Mouse (Mus musculus) embryonic facial prominence, embryonic 11.5 days (tissue): Measurements from ENCODE around the gene Sh3gl3. TPM values are rescaled to one million over a fixed set of nuclear protein-coding genes. Genes with fewer than 3 reads are reported as not detected.

Experiments used
- ATAC-seq: fragments of 200-750 bp; cut with Nextera tagmentation; replicated peaks from 2 replicates; pipeline ENCODE4 v1.8.0; 2017; ENCODE audit warnings: low read depth; ENCODE audit not compliant: insufficient number of reproducible peaks, low FRiP score, low TSS enrichment
- DNase-seq: peaks from one replicate; pipeline ENCODE4 v3.0.0-alpha.2; 2015; ENCODE audit warnings: low spot score
- H3K27ac ChIP-seq: fragments of 300-500 bp; sonication (generic); replicated peaks from 2 replicates; pipeline ENCODE4 v1.5.1; 2014; ENCODE audit warnings: mild to moderate bottlenecking, low read depth, low read length, control low read depth
- H3K27me3 ChIP-seq: fragments of 300-500 bp; sonication (generic); 2 replicates; pipeline ENCODE4 v1.6.1; 2014; ENCODE audit warnings: mild to moderate bottlenecking, low read length, moderate library complexity, mixed read lengths; ENCODE audit not compliant: control insufficient read depth, insufficient read depth
- H3K36me3 ChIP-seq: fragments of 300-500 bp; sonication (generic); replicated peaks from 2 replicates; pipeline ENCODE4 v1.6.1; 2014; ENCODE audit warnings: low read depth, mild to moderate bottlenecking, low read length, moderate library complexity, mixed read lengths; ENCODE audit not compliant: control insufficient read depth, insufficient read depth
- H3K4me1 ChIP-seq: fragments of 300-500 bp; sonication (generic); 2 replicates; pipeline ENCODE4 v1.6.1; 2014; ENCODE audit warnings: low read length, mixed read lengths; ENCODE audit not compliant: control insufficient read depth, insufficient read depth
- H3K4me2 ChIP-seq: fragments of 300-500 bp; sonication (generic); 2 replicates; pipeline ENCODE4 v1.6.1; 2014; ENCODE audit warnings: low read depth, mild to moderate bottlenecking, control low read depth, low read length, moderate library complexity
- H3K4me3 ChIP-seq: fragments of 300-500 bp; sonication (generic); 2 replicates; pipeline ENCODE4 v1.5.1; 2014; ENCODE audit warnings: low read depth, low read length, control low read depth
- H3K9ac ChIP-seq: fragments of 300-500 bp; sonication (generic); replicated peaks from 2 replicates; pipeline ENCODE4 v1.6.1; 2014; ENCODE audit warnings: mild to moderate bottlenecking, control low read depth, low read length
- H3K9me3 ChIP-seq: fragments of 300-500 bp; sonication (generic); replicated peaks from 2 replicates; pipeline ENCODE4 v1.6.1; 2016; ENCODE audit warnings: mild to moderate bottlenecking, low read length, inconsistent platforms, mixed read lengths; ENCODE audit not compliant: control insufficient read depth
- WGBS: fragments of 180-500 bp; shearing (Covaris S2); extraction: QIAGEN DNeasy Blood & Tissue Kit; methylation state at CpG from one replicate; pipeline ENCODE4 v1.1.7; 2014; 5-methylcytosine and 5-hydroxymethylcytosine counted together
- polyA plus RNA-seq: library from polyadenylated mRNA; unstranded; fragments of >200 nt; fragmentation: Nextera tagmentation; extraction: Ambion mirVana; gene quantifications from 2 replicates; pipeline ENCODE4 v1.2.1, GENCODE M21; 2014

The Sh3gl3 gene
- polyA plus RNA-seq, 1 experiment from 2014 or later = 42.6 TPM

DNA sequence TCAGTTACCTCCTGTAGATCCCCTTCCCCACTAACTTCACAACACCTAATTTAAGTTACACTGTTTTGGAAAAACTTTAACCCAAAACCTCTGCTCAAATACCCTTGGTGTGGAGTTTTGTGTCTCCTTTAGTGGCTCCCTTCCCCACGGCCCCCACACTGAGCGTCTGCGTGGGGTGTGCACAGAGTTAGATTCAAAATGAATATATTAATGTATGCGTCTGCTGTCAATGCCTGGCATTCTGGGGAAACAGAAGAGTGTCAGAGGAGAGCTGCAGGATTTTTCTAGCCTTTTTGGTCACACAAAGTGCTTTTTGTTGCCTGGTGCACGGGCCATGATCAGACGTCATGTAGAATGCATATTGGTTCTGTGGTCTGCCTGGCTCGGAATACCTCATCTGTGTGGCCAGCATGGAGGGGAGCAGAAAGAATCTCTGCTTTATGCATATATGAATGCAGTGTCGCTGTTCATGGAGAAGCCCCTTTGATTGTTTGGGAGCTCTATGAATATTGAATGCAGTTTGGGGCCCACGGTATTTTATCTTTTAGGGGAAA, 47.8 kb downstream of the Sh3gl3 start:
- 84% methylated on average over 9 of the region's 9 CpGs for WGBS
- Histone ChIP-seq H3K4me1 (no peaks in the 10 kb centered on the region), H3K27me3 (no peaks in the 10 kb centered on the region), H3K9me3 (no peaks in the 10 kb centered on the region), H3K9ac (no peak overlapping the region), H3K4me2 (no peak overlapping the region), H3K4me3 (no peak overlapping the region), H3K27ac (no peak overlapping the region), H3K36me3 (no peaks in the 10 kb centered on the region)
- DNase-seq (no peak), ATAC-seq (no peak)

DNA sequence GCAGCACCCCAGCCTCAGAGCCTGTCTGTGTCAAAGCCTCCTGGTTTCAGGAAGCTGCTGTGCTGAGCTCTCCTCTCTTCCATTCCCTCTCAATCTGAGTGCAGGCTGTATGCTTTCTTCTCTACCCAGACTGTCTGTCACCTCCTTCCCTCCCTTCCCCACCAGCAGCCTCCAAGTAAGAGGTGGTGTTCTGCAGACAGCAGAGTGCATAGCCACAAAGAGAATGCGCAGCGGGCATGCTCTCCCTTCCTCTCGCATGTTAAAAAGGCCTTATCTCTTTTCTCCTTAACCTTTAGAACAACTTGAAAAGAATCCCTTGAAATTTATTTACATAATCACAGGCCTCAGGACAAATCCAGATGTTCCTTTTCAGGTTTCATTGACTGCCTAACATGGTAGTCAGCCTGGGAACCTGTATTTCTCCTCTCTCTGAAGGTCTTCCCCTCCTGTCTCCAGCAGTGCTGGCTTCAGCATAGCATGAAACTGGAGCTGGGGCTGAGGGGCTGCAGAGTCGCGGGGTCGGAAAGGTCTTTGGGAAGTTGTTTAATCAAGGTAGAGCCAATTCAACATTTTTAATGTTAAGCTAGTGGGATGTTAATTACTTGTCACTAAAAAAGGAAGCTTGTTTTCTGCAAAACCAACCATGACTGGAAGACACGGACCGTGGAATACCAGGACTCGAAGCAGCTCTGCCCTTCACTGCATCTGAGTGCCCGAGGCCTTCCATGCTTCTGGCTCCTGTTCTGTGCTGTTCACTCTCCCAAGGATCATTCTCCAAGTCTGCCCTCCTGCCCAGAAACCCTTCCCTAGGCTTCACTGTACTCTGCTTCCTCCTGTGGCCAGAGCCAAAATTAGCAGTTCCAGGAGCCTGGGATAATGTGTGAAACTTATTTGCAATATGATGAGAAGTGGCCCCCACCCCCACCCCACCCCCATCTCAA, 50.5 kb downstream of the Sh3gl3 start:
- H3K4me1 ChIP-seq = no peaks in the 10 kb centered on the region
- H3K27ac ChIP-seq = no peak overlapping the region
- no peaks in the 10 kb centered on the region for H3K27me3 ChIP-seq
- H3K36me3 ChIP-seq = no peaks in the 10 kb centered on the region
- H3K9ac ChIP-seq = no peak overlapping the region
- no peak for ATAC-seq
- no peak overlapping the region for H3K4me3 ChIP-seq
- H3K4me2 ChIP-seq = no peak overlapping the region
- WGBS = 22% methylated on average over 10 of the region's 10 CpGs
- no peak for DNase-seq
- H3K9me3 ChIP-seq = no peaks in the 10 kb centered on the region

DNA sequence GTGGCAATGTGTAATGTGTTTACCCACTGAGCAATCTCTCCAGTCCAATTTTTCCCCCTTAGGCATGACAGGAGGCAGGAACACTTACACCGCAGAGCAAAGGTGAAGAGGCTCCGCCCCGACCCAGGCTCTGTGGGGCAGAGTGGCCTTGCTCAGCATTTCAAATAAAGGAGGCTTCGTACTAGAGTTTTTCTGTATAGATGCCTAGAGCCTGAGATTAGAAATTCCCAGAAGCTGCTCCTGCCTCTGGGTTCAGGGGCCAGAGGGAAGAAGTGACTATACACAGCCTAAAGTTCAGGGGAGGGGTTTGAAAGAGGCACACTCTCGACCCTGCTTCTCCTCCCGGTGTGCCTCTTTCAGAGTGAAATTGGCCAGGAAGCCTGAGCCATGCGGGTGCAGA, 59.6 kb downstream of the Sh3gl3 start:
- WGBS = 57% methylated on average over 7 of the region's 7 CpGs
- no peaks in the 10 kb centered on the region for H3K27me3 ChIP-seq
- H3K4me1 ChIP-seq = 0 out of 2 replicates have a peak, but pooled peaks cover 5% of the 10 kb centered on the region
- H3K36me3 ChIP-seq = no peaks in the 10 kb centered on the region
- no peak overlapping the region for H3K4me2 ChIP-seq
- no peaks in the 10 kb centered on the region for H3K9me3 ChIP-seq
- ATAC-seq (no peak), DNase-seq (no peak)
- no peak overlapping the region for H3K9ac ChIP-seq
- H3K27ac ChIP-seq = no peak overlapping the region
- H3K4me3 ChIP-seq = no peak overlapping the region

DNA sequence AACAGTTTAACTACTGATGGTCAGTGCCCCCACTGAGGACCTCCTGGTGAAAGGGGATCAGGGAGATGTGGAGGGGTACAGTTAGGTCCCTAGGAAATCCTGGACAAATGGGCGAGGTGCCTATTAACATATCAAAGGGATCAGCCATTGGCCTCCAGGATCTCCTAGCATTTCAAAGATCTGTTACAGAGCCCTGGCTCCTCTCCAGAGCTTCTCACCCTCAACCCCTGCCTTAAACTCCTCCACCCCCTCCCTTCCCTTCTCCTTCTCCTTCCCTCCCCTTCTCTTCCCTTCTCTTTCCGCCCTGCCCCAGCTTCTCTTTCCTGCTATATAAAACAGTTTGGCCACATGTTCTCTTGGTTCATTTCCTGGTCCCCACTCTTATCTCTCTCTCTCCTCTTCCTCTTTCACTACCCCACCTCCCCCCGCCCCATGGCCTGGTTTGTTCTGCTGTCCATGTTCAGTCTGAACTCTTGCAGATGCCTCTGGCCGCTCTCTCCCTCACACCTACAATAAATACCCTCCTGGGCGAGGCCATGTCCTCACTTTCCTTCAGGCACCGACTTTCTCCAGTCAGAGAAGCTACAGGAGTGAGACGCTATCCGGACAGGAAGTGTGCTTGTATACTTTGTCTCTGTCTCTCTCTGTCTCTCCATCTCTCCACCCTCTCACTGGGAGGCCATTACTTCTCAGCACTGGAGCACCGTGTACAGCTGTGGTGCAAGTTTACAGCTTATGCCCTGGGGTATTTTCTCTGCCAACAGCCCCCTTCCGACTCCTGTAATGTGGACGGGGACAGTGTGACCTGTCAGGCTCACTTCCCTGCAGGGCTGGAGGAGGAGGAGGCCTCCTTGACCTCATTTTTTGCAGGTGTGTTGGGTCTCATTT, 60.6 kb downstream of the Sh3gl3 start:
- ATAC-seq = no peak
- Histone ChIP-seq H3K27ac (no peak overlapping the region), H3K27me3 (no peaks in the 10 kb centered on the region), H3K36me3 (no peaks in the 10 kb centered on the region), H3K9ac (no peak overlapping the region), H3K4me2 (no peak overlapping the region), H3K4me3 (no peak overlapping the region), H3K9me3 (no peaks in the 10 kb centered on the region), H3K4me1 (0 out of 2 replicates have a peak, but pooled peaks cover 5% of the 10 kb centered on the region)
- no peak for DNase-seq
- whole genome bisulfite sequencing = 41% methylated on average over 11 of the region's 11 CpGs

DNA sequence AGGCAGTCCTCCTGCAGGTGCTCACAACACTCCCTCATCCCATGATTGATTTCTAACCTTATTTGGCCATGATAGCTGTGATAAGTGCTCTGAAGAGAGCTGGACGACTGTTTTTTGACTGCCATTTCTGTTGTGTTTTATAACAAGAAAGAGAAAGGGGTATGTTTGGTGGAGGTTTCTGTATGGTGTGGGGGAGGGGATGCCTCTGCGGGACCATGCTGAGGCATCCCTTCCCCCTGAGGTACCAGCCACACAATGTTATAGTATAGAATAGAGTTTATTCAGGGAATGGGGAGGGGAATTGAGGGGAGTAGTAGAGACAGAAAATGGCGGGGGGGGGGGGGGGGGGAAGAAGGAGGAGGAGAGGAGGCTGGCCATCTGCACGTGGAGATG, 61.3 kb downstream of the Sh3gl3 start:
- 25% methylated on average over 3 of the region's 4 CpGs for WGBS
- no peaks in the 10 kb centered on the region for H3K27me3 ChIP-seq
- H3K36me3 ChIP-seq = no peaks in the 10 kb centered on the region
- H3K9ac ChIP-seq = no peak overlapping the region
- H3K4me3 ChIP-seq = no peak overlapping the region
- 0 out of 2 replicates have a peak, but pooled peaks cover 5% of the 10 kb centered on the region for H3K4me1 ChIP-seq
- no peaks in the 10 kb centered on the region for H3K9me3 ChIP-seq
- ATAC-seq = no peak
- DNase-seq = no peak
- H3K27ac ChIP-seq = no peak overlapping the region
- no peak overlapping the region for H3K4me2 ChIP-seq

DNA sequence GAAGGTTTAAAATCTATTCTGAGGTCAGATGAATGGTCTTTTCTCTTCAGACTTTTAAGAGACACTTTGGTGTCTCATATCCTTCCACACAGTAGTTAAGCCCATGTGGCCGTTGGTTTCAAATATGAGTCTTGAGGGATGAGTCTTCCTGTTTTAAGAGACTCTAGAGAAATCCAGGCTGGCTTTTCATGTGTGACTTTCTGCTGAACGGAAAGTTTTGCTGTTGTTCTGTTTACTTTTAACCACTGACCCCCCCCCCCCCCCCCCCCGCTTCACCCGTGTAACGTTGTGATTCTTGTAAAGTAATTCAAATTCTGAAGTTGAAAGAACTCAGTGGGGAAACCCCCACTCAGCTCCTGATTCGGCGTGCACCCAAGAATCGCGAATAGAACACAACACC, 61.8 kb downstream of the Sh3gl3 start:
- H3K36me3 ChIP-seq = no peaks in the 10 kb centered on the region
- DNase-seq (no peak), ATAC-seq (no peak)
- H3K9me3 ChIP-seq = no peaks in the 10 kb centered on the region
- H3K27ac ChIP-seq = no peak overlapping the region
- H3K9ac ChIP-seq = no peak overlapping the region
- H3K4me1 ChIP-seq = peaks cover 5% of the 10 kb centered on the region; the same call in 1 of the 2 replicates
- 70% methylated on average over 8 of the region's 9 CpGs for WGBS
- no peak overlapping the region for H3K4me3 ChIP-seq
- H3K27me3 ChIP-seq = no peaks in the 10 kb centered on the region
- H3K4me2 ChIP-seq = no peak overlapping the region

DNA sequence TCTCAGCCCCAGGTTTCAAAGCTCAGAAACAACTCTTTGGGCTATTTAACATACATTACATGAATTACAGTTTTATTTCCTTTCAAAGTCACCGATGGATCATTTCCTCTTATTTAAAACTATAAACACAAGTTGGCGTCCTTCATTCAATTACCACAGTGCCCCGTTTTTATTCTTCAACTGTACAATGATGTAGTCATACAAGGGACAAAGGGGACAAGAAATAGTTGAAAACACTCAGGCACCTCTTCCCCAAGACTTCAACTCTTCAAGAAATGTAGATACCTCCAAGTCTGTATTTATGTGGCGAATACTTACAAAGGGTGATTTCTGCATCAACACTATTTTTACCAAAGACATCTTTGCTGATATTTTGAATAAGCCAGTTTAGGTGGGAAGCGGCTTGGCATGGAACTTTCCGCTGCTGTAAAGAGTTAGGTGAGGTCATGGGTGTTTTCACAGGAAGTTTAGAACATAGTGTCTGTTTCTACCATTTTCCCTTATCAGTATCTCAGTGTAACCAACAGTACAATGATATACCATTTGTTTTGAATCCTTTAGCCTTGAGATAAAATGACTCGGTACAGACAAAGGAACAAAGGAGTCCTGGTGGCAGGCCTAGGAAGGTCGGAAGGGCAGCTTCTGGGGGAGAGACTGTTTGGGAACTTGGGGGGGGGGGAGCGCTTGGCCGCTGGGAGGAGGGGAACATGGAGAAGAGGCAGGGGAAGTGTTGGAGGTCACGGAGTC, 62.7 kb downstream of the Sh3gl3 start:
- H3K27ac ChIP-seq = no peak overlapping the region
- DNase-seq = no peak

More for the DNA sequence above, 62.7 kb downstream of the Sh3gl3 start:
- ATAC-seq = no peak
- H3K9me3 ChIP-seq = no peaks in the 10 kb centered on the region
- 68% methylated on average over 10 of the region's 11 CpGs for WGBS
- no peak overlapping the region for H3K9ac ChIP-seq
- no peaks in the 10 kb centered on the region for H3K36me3 ChIP-seq
- no peak overlapping the region for H3K4me2 ChIP-seq
- H3K27me3 ChIP-seq = no peaks in the 10 kb centered on the region
- peaks cover 3% of the 10 kb centered on the region; the same call in 1 of the 2 replicates for H3K4me1 ChIP-seq
- H3K4me3 ChIP-seq = no peak overlapping the region
